Mouse (Mus musculus) forebrain, embryonic 14.5 days (tissue): Measurements from ENCODE around the gene Fam57a. TPM values are rescaled to one million over a fixed set of nuclear protein-coding genes. Genes with fewer than 3 reads are reported as not detected.
"Not testable (repeated sequence)": the region's sequence is repeated elsewhere in the genome, so short reads cannot be mapped to it uniquely, and the experiment has no call there.

Experiments
- ATAC-seq: fragments of 200-750 bp; cut with Nextera tagmentation; 2 replicates; pipeline ENCODE4 v1.8.0; 2017; ENCODE audit warnings: mild to moderate bottlenecking, moderate library complexity
- DNase-seq: peaks from one replicate; pipeline ENCODE4 v3.0.0-alpha.2; 2015; ENCODE audit warnings: low spot score
- H3K27ac ChIP-seq: fragments of 300-500 bp; sonication (generic); 2 replicates; pipeline ENCODE4 v1.5.1; 2014; ENCODE audit warnings: low read depth, mild to moderate bottlenecking, control low read depth, low read length, moderate library complexity
- H3K27me3 ChIP-seq: fragments of 300-500 bp; sonication (generic); replicated peaks from 2 replicates; pipeline ENCODE4 v1.6.1; 2014; ENCODE audit warnings: low read length, control low read depth, mixed read lengths; ENCODE audit not compliant: control insufficient read depth, insufficient read depth
- H3K36me3 ChIP-seq: fragments of 300-500 bp; sonication (generic); 2 replicates; pipeline ENCODE4 v1.6.1; 2014; ENCODE audit warnings: low read length, control low read depth; ENCODE audit not compliant: control insufficient read depth, insufficient read depth
- H3K4me1 ChIP-seq: fragments of 300-500 bp; sonication (generic); 2 replicates; pipeline ENCODE4 v1.6.1; 2014; ENCODE audit warnings: antibody characterized with exemption, low read length, control low read depth; ENCODE audit not compliant: control insufficient read depth, insufficient read depth
- H3K4me2 ChIP-seq: fragments of 300-500 bp; sonication (generic); 2 replicates; pipeline ENCODE4 v1.6.1; 2014; ENCODE audit warnings: mild to moderate bottlenecking, control low read depth, low read length
- H3K4me3 ChIP-seq: fragments of 300-500 bp; sonication (generic); 2 replicates; pipeline ENCODE4 v1.5.1; 2014; ENCODE audit warnings: low read depth, low read length, control low read depth
- H3K9ac ChIP-seq: fragments of 300-500 bp; sonication (generic); 2 replicates; pipeline ENCODE4 v1.6.1; 2014; ENCODE audit warnings: mild to moderate bottlenecking, low read length, control low read depth, moderate library complexity
- H3K9me3 ChIP-seq: fragments of 300-500 bp; sonication (generic); replicated peaks from 2 replicates; pipeline ENCODE4 v1.6.1; 2016; ENCODE audit warnings: low read length, control low read depth, mixed read lengths; ENCODE audit not compliant: control insufficient read depth
- WGBS: fragments of 180-500 bp; shearing (Covaris S2); extraction: QIAGEN DNeasy Blood & Tissue Kit; methylation state at CpG from one replicate; pipeline ENCODE4 v1.1.7; 2014; 5-methylcytosine and 5-hydroxymethylcytosine counted together
- polyA plus RNA-seq: library from polyadenylated mRNA; unstranded; fragments of >200 nt; fragmentation: Nextera tagmentation; extraction: Ambion mirVana; gene quantifications from 2 replicates; pipeline ENCODE4 v1.2.1, GENCODE M21; 2014

Gene Fam57a
- polyA plus RNA-seq, 1 experiment from 2014 or later, result 26.1 TPM

DNA sequence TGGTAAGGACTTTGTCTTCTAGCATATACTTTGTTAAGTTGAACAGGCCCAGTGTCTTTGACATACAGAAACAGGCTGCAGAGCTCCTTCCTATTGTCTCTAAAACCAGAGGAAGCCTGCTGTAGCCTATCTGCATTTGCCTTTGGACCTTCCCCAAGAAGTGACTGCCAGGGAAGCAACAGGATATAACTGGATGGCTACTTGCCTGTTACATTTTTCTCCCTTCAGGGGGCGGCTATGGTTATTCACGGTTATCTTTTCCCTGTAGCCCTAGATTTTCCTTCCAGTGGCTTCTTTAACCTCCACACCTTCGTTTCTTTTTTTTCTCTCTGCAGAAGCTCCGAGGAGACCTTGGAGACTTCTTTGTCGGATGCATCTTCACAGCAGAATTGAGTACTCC is 27.3 kb downstream of the Fam57a start:
- Histone ChIP-seq H3K36me3 (peaks cover 63% of the 10 kb centered on the region), H3K4me1 (no peaks in the 10 kb centered on the region), H3K9me3 (no peaks in the 10 kb centered on the region), H3K4me2 (no peak overlapping the region), H3K9ac (no peak overlapping the region), H3K27me3 (no peaks in the 10 kb centered on the region), H3K4me3 (no peak overlapping the region), H3K27ac (no peak overlapping the region)
- no peak for DNase-seq
- WGBS, result 85% methylated on average over 5 of the region's 5 CpGs
- no peak for ATAC-seq

DNA sequence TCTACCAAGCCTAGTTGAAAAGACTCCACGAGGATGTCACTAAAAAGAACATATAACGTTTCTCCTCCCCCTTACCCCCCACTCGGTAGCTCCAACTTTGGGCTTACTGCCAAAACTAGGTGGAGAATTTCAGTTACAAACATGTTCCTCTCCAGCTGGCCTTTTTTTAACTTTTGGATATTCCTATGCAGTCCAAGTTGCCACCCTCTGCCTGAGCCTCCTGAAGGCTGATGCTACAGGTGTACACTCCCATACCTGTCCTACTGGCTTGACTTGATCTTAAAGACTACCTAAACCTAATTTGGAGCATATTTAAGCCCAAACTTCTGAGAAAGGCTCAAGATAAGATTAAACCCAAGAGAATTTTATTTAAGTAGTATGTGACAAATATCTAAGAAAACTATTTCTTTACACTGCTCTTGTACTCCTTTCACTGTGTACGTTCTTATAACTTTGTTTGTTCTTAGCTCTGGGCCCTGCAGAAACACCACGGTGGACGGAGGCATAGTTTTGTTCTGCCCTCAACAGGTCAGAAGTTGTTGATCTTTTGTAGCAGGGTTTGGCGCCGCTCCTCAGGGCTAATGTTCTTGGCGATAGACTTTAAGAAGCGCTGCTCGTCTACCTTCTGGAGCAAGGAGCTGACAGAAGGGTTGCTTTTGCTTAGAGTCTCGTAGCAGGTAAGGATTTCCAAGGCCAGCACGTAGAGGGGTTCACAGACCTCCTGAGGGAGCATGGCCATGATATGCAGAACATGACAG is 30.9 kb downstream of the Fam57a start:
- Histone ChIP-seq H3K27ac (no peak overlapping the region), H3K27me3 (no peaks in the 10 kb centered on the region), H3K4me2 (no peak overlapping the region), H3K36me3 (peaks cover 77% of the 10 kb centered on the region), H3K9ac (no peak overlapping the region), H3K9me3 (no peaks in the 10 kb centered on the region), H3K4me1 (no peaks in the 10 kb centered on the region), H3K4me3 (no peak overlapping the region)
- 91% methylated on average over 13 of the region's 13 CpGs for WGBS
- ATAC-seq (no peak), DNase-seq (no peak)

DNA sequence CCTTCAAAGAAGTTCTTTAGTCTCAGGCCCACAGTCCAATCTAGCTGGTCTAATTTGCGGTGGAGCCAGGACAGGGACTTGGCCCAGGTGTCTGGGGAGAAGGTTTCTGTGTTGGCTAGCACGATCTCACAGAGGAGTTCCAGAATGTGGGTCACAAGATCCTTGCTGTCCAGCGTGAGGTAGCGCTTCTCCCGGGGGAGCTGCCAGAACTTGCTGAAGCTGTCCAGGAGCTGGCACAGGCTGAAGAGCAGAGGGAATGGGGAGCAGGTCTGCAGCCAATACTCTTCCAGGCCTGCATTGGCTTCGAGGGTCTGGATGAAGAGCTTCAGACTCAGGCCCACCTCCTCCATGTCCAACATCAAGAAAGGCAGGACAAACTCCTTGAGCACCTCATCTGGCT is 32.1 kb downstream of the Fam57a start:
- peaks cover 65% of the 10 kb centered on the region for H3K36me3 ChIP-seq
- DNase-seq, ATAC-seq, H3K4me1 ChIP-seq, H3K9ac ChIP-seq, H3K4me2 ChIP-seq, H3K27me3 ChIP-seq, H3K9me3 ChIP-seq, H3K27ac ChIP-seq, H3K4me3 ChIP-seq: not testable (repeated sequence)
- 94% methylated on average over 4 of the region's 6 CpGs for WGBS

GRCm38 (mm10) chr11:76213841-76214240 is 34.4 kb downstream of the Fam57a start:
- H3K4me1 ChIP-seq, result peaks cover 5% of the 10 kb centered on the region; the same call in 1 of the 2 replicates
- no peak overlapping the region for H3K9ac ChIP-seq
- H3K4me3 ChIP-seq, result no peak overlapping the region
- H3K27me3 ChIP-seq, result no peaks in the 10 kb centered on the region
- DNase-seq (no peak), ATAC-seq (no peak)
- H3K4me2 ChIP-seq, result no peak overlapping the region
- H3K9me3 ChIP-seq, result no peaks in the 10 kb centered on the region
- H3K36me3 ChIP-seq, result peaks cover 43% of the 10 kb centered on the region
- whole genome bisulfite sequencing, result 41% methylated on average over 5 of the region's 5 CpGs
- H3K27ac ChIP-seq, result no peak overlapping the region

DNA sequence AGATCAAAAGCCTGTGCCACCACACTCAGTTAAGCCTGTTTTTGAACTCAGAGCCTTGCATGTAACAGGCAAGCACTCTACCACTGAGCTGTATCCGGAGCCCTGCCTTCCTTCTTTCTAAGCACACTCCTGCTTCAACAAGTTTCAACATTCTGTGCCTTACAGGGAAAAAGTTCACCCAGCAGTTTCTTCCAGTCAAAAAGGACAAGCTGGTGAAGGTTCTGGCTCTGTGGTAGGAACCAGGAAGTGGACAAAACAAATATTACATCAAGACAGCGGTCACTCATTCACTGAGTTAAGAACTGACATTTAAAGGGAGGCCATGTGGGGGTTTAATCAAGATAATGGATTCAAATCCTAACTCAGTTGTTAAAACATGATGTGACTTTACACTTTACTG is 35.5 kb downstream of the Fam57a start:
- Histone ChIP-seq H3K9me3 (no peaks in the 10 kb centered on the region), H3K27me3 (no peaks in the 10 kb centered on the region), H3K4me3 (no peak overlapping the region), H3K27ac (no peak overlapping the region), H3K4me1 (peaks cover 5% of the 10 kb centered on the region; the same call in 1 of the 2 replicates), H3K9ac (no peak overlapping the region), H3K36me3 (peaks cover 33% of the 10 kb centered on the region), H3K4me2 (no peak overlapping the region)
- ATAC-seq, result no peak
- no peak for DNase-seq
- WGBS, result 94% methylated on average over 2 of the region's 2 CpGs

GRCm38 (mm10) chr11:76216049-76216540 is 36.6 kb downstream of the Fam57a start:
- Histone ChIP-seq H3K27me3 (no peaks in the 10 kb centered on the region), H3K27ac (no peak overlapping the region), H3K36me3 (peaks cover 29% of the 10 kb centered on the region), H3K4me3 (0 out of 2 replicates have a peak overlapping the region, but pooled peaks have one; percentile 87), H3K9me3 (no peaks in the 10 kb centered on the region), H3K9ac (no peak overlapping the region; the same call in 1 of the 2 replicates), H3K4me1 (peaks cover 5% of the 10 kb centered on the region; the same call in 1 of the 2 replicates), H3K4me2 (peak overlapping the region; percentile 78)
- ATAC-seq, result no peak
- DNase-seq, result no peak
- WGBS, result 90% methylated on average over 5 of the region's 5 CpGs

GRCm38 (mm10) chr11:76216681-76217389 is 37.4 kb downstream of the Fam57a start:
- DNase-seq (peak; percentile 66), ATAC-seq (peak; percentile 40)
- no peaks in the 10 kb centered on the region for H3K9me3 ChIP-seq
- peaks cover 5% of the 10 kb centered on the region; the same call in 1 of the 2 replicates for H3K4me1 ChIP-seq
- 2% methylated on average over 33 of the region's 33 CpGs for WGBS
- H3K4me2 ChIP-seq, result peak overlapping the region; percentile 78
- peak overlapping the region; percentile 92 for H3K9ac ChIP-seq
- peak overlapping the region; percentile 86 for H3K27ac ChIP-seq
- no peaks in the 10 kb centered on the region for H3K27me3 ChIP-seq
- peaks cover 32% of the 10 kb centered on the region for H3K36me3 ChIP-seq
- H3K4me3 ChIP-seq, result peak overlapping the region; percentile 87

GRCm38 (mm10) chr11:76217390-76217800 is 37.9 kb downstream of the Fam57a start, which contains the start of the genes Dbil5 and Gemin4:
Gene Dbil5, plus strand, starts transcription at chr11:76217608.
Gene Gemin4, minus strand, starts transcription at chr11:76217664.
- Histone ChIP-seq H3K36me3 (peaks cover 32% of the 10 kb centered on the region), H3K4me2 (peak within 1 kb of the TSS; percentile 78), H3K27me3 (no peaks in the 10 kb centered on the region), H3K27ac (peak within 1 kb of the TSS; percentile 86), H3K9me3 (no peaks in the 10 kb centered on the region), H3K4me1 (peaks cover 5% of the 10 kb centered on the region; the same call in 1 of the 2 replicates), H3K4me3 (peak within 1 kb of the TSS; percentile 87), H3K9ac (peak within 1 kb of the TSS; percentile 92)
- DNase-seq, result peak; percentile 99
- 0% methylated on average over 35 of the region's 35 CpGs for WGBS
- peak; percentile 99 for ATAC-seq
